Mouse (Mus musculus) megakaryocyte-erythroid progenitor cell, adult 5-6 weeks (primary cell): ENCODE measurements around the gene Sephs1. TPM values are rescaled to one million over a fixed set of nuclear protein-coding genes. Genes with fewer than 3 reads are reported as not detected.
"Not testable (repeated sequence)": the region's sequence is repeated elsewhere in the genome, so short reads cannot be mapped to it uniquely, and the experiment has no call there.

Experiments
- ATAC-seq: replicated peaks from 2 replicates; pipeline ENCODE4 v1.8.0; 2016; ENCODE audit warnings: mild to moderate bottlenecking, inconsistent platforms; ENCODE audit not compliant: severe bottlenecking, poor library complexity, low FRiP score, low TSS enrichment
- total RNA-seq, 2 experiments: library from RNA; stranded (forward) in 1 of 2; stranded (reverse) in 1 of 2; fragments of 200-1000, 215-1000 nt in 1 of 2; fragments of >200 nt in 1 of 2; fragmentation: Nextera tagmentation in 1 of 2; gene quantifications; 2 replicates each; pipeline ENCODE4 v1.2.3; 2014 to 2017

Gene Sephs1
- total RNA-seq, 2 experiments from 2014 or later: 35.5 to 38.0 TPM

GRCm38 (mm10) chr2:4900624-4901023 is 19.3 kb downstream of the Sephs1 start:
- no peak for ATAC-seq

- ATAC-seq: no peak
Observed at GRCm38 (mm10) chr2:4902346-4902745, 21.0 kb downstream of the Sephs1 start.

GRCm38 (mm10) chr2:4907120-4907519 is 25.8 kb downstream of the Sephs1 start:
- no peak for ATAC-seq

GRCm38 (mm10) chr2:4907916-4908315 is 26.6 kb downstream of the Sephs1 start:
- peak; percentile 49; the same call in 1 of the 2 replicates for ATAC-seq

GRCm38 (mm10) chr2:4908771-4909315 is 27.5 kb downstream of the Sephs1 start:
- no peak for ATAC-seq

- ATAC-seq: no peak
Observed at GRCm38 (mm10) chr2:4909909-4910308, 28.5 kb downstream of the Sephs1 start.

- no peak for ATAC-seq
Observed at GRCm38 (mm10) chr2:4910521-4910920, 29.2 kb downstream of the Sephs1 start.

- no peak for ATAC-seq
Observed at GRCm38 (mm10) chr2:4913949-4914348, 32.6 kb downstream of the Sephs1 start.

GRCm38 (mm10) chr2:4916037-4916436 is 34.7 kb downstream of the Sephs1 start:
- no peak for ATAC-seq

- peak; percentile 44 for ATAC-seq
Observed at GRCm38 (mm10) chr2:4917326-4918021, 36.1 kb downstream of the Sephs1 start.

- peak; percentile 98 for ATAC-seq
Observed at GRCm38 (mm10) chr2:4918860-4919739, 37.7 kb downstream of the Sephs1 start, which contains the start of gene Phyh. Gene Phyh, plus strand, starts transcription at chr2:4919019.

GRCm38 (mm10) chr2:4921019-4921418 is 39.7 kb downstream of the Sephs1 start:
- no peak for ATAC-seq

GRCm38 (mm10) chr2:4922476-4923164 is 41.3 kb downstream of the Sephs1 start:
- no peak for ATAC-seq

- ATAC-seq: no peak
Observed at GRCm38 (mm10) chr2:4927391-4927790, 46.0 kb downstream of the Sephs1 start.

- ATAC-seq: no peak
Observed at GRCm38 (mm10) chr2:4929230-4929629, 47.9 kb downstream of the Sephs1 start.

GRCm38 (mm10) chr2:4934516-4934915 is 53.2 kb downstream of the Sephs1 start:
- no peak for ATAC-seq

- no peak for ATAC-seq
Observed at GRCm38 (mm10) chr2:4937931-4938330, 56.6 kb downstream of the Sephs1 start.

GRCm38 (mm10) chr2:4940861-4941260 is 59.5 kb downstream of the Sephs1 start:
- no peak for ATAC-seq

GRCm38 (mm10) chr2:4949691-4950090 is 68.3 kb downstream of the Sephs1 start:
- ATAC-seq: not testable (repeated sequence)

- ATAC-seq: no peak
Observed at GRCm38 (mm10) chr2:4950986-4951385, 69.6 kb downstream of the Sephs1 start.
